Mouse (Mus musculus): ENCODE data around the gene Gm26965.

GRCm38 (mm10) chr13:67527049-67527730, 1.2 kb upstream of the Gm26965 start:
- TF ChIP-seq CTCF (IDR thresholded peaks at IDR 0.05; ENCODE audit: low read depth), result no peak
- no peak for TF ChIP-seq EP300 (optimal IDR thresholded peaks at IDR 0.05)
